Mouse (Mus musculus): ENCODE data around the gene Ptges2.

Ptges2 gene

GRCm38 (mm10) chr2:32415801-32416200 is 20.1 kb downstream of the Ptges2 start:
- no peak for DNase-seq (ENCODE audit: low spot score)

DNA sequence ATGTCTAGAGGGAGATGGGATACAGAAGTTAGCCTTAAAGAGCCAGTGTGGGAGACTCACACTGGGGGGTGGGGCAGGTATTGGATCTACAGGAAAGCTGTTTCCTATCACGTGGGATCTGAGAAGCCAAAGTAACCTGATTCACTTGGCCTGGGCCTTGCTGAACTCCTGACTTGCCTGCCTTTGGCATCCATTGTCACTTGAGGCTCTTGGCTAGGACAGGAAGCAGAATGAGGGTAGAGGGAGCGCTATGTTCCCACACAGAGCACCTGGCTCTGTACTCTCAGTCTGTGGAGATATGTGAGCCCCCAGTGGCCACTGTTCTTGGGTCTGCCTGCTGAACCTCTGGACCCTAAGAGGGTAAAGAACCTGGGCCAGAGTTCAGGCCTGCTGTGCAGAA is 20.9 kb downstream of the Ptges2 start:
- DNase-seq (ENCODE audit: low spot score): no peak

DNA sequence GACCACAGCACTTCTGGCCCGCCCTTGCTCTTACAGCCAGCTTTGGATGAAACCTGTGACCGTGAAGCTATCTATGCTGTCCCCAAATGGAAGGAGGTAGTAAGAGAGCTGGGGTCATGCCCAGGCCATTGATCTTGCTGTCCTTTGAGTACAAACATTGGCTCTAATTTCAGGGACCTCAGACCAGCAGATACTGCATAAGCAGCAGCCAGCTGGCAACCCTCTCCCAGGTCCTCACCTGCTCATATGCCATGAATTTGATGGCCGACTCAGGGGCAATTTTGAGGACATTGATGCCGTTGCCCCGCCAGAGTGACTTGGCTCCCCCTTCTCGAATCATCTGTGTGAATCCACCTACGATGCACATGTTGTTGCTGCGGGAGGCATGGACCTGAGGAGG is 21.8 kb downstream of the Ptges2 start:
- no peak for DNase-seq (ENCODE audit: low spot score)

DNA sequence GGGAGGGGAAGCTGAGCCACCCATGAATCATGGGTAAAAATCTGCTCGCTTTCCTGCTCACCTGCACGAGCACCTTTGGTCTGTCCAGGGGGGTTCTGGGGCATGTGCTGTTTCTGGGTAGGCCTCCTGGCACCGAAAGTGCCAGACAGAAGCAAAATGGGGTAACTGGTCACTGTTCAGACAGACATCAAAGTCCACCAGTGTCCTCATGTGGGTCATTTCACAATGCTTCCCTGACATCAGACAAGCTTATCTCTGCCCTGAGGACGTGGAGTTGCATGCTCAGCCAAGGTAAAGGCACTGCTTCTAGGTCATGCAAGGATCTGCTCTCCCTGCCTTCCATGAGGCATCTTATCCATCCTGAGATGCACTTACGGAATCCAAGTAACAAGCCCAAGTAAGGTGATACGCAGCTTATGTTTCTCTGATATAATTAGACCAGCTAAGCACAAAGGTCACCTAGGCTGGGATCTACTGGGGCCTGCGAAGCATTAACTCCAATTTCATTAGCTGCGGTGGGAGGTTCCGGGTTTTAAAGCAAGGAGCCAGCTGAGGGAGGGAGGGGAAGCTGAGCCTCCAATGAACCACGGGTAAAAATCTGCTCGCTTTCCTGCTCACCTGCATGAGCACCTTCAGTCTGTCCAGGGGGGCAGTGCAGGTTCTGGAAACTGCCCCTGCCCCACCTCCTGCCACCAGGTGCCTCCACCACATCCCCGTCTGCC is 22.9 kb downstream of the Ptges2 start:
- DNase-seq (ENCODE audit: low spot score): no peak

- no peak for DNase-seq (ENCODE audit: low spot score)
Measured at GRCm38 (mm10) chr2:32419359-32419758, 23.7 kb downstream of the Ptges2 start.

DNA sequence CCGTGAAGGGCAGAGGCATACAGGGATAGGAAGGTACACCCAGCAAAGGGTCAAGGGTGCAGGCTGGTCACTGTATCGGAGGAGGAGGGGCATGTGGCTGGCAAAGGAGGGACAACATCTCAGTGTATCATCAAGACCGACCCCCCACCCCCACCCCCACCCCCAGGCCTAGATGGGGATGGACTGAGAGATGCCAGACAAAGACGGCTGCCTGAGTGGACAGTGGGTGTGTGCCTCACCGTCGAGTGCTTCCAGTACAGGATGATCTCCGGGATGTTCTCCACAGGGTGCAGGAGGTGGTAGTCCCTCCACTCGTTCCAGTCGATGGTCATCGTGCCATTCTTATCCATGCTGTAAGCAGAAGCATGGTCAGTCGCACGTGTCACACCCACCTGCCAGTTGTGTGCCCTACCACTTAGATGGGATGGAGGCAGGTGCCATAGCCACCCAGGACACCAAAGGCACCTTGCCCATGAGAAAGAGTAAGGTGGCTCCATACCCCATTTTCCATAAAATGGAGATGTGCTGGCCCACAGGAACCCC is 24.4 kb downstream of the Ptges2 start:
- no peak for DNase-seq (ENCODE audit: low spot score)

DNA sequence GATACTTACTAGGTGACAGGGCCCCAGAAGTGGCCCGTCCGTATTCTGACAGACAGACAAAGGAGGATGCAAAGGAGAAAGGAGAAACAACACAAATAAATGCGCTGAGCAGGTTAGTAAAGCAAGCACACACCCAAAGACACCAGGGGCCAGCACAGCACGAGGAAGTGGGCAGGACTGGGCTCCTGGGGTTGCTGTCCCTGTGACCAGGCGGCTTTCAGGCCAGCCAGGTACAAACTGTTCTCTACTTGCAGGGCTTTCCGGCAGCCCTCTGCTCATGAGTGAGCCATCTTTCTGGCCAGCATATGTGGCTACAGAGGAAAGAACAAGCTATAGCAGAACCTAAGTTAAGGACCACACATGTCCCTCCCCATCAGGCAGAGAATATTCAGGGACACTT is 25.0 kb downstream of the Ptges2 start:
- DNase-seq (ENCODE audit: low spot score): no peak

DNA sequence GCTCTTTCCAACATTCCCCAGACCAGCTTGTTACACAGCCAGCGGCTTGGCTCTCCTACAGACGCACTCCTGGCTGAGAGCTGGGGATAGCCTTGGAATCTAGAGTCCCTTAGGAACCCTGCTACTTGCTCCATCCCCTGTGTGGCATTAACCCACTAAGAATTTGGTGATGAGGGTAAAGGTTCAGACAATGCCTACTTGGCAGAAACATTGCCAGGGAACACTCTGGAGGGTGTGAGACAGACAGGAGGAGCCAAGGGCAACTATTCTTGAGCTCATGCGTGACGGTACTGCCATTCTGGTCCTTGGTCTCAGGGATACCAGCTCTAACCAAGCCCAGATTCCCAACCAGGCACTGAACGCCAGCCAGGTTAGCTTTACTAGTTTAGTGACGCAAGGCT is 26.2 kb downstream of the Ptges2 start:
- no peak for DNase-seq (ENCODE audit: low spot score)

DNA sequence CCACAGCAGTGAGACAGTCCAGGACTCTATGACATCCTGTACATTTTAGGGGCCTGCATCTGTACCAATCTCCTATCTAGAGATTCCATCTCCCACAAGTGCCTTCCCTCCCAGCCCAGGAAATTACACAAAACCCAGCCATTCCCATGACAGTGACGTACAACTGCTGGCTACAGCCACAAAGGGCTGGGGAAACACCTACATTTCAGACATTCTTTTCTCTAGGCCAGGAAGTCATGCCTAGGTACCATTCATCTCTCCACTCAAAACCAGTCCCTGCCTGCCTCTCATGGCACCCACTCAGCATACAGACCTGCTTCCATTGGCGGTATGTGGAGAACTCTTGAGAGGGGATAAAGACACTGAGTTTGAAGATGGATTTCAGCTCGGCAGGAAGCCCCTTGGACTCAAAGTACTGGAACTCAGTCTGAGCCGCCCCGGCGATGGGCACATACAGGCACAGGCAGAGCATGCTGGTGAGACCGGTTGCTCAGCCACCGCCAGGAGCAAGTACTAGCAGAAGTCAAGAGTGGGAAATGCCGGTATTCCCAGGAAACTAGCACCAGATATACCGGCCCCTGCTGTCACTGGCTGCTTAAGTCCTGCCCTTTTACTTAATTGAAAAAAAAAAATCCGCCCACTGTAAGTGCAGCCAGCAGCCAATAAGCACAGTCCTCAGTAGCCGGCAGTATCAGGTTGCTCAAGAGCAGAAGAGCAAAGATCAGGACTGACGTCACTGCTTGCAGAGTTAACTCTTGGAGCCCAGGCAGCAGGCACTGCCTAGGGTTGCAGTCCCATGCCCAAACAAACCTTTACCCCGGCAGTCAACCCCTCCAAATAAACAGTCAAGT is 28.0 kb downstream of the Ptges2 start:
- DNase-seq (ENCODE audit: low spot score): peak; percentile 40

DNA sequence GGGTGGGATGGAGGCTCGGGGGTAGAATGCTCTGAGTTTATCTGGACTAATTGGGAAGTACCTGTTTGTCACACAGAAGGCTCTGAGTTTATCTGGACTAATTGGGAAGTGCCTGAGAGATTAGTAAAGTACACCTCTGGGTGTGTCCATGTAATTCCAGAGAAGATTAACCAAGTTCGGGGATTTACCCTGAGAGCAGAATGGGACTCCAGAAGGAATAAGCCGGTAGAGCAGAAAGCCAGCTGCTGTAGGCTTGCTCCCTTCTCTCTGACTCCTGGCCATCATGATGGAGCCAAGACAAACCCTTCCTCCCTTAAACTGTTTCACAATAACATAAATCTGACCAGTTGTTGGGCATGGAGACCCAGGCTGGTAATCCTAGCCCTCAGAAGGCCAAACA is 29.1 kb downstream of the Ptges2 start:
- no peak for DNase-seq (ENCODE audit: low spot score)

GRCm38 (mm10) chr2:32425568-32425967 is 29.9 kb downstream of the Ptges2 start:
- DNase-seq (ENCODE audit: low spot score): no peak

DNA sequence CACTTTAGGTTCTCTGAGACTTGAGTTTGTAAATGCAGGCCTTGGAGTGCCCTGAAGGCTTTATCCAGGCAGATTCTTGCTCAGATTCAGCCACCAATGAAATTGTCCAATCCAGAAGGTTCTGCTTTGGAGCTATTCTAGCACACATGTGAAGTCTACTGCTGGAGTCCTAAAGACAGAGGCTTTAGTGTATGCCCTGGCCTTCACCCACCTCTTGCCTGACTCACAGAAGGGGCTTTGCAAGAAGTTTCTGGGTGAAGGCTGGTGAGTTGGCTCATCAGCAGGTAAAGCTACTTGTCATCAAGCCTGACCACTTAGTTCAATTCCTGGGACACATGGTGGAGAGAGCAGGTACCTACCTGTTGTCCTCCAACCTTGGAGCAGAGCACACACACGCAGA is 30.4 kb downstream of the Ptges2 start:
- DNase-seq (ENCODE audit: low spot score): no peak

GRCm38 (mm10) chr2:32427720-32428119 is 32.0 kb downstream of the Ptges2 start:
- no peak for DNase-seq (ENCODE audit: low spot score)

DNA sequence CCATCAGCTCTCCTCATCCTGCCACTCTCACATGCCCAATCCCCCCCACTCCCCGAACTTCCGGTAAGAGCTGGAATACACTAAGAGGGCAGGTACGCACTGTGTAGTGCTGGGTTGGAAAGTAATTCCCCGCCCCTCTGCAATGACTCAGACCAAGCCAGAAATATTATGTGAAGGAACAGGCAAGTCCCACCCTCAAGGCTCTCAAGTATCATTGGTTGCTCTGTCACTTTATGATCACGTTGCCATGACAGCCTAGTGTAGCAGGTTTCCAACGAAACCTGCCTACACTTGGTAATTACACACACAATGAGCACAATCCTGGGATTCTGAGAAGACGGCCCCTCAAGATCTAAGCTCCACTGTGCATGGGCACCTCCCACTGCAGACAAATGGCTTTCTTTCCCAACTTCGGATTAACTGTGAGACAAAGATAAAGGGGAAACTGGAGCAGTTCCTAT is 32.6 kb downstream of the Ptges2 start:
- DNase-seq (ENCODE audit: low spot score): no peak

DNA sequence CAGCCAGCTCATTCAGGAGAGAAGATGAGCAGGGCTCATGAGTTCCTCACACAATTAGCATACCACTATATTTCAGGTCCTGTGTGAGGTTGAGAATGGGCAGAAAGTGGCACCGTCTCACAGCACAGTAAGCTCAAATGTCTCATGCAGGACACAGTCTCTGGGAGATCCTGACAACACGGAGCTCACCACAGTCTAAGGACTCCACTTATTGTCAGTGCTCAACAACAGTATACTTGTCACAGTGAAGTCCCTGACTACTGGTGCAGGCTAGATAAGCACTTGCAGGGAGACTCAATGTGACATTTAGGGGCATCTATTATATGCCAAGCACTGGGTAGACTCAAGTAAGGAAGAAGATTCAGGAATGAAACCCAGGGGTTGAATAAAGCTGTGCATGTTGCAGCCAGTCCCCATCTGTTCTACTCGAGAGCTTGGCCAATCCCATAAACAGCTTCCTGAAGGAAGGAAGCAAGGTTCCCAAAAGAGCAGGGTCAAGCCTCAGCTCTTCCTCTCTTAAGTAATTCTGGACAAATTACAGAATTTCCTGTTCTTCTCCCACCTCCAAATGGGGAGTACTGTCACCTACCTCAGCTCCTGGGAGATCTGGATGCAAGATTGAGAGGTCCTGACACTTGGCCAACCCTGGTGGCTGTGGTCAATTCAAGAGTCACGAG is 33.7 kb downstream of the Ptges2 start:
- no peak for DNase-seq (ENCODE audit: low spot score)

DNA sequence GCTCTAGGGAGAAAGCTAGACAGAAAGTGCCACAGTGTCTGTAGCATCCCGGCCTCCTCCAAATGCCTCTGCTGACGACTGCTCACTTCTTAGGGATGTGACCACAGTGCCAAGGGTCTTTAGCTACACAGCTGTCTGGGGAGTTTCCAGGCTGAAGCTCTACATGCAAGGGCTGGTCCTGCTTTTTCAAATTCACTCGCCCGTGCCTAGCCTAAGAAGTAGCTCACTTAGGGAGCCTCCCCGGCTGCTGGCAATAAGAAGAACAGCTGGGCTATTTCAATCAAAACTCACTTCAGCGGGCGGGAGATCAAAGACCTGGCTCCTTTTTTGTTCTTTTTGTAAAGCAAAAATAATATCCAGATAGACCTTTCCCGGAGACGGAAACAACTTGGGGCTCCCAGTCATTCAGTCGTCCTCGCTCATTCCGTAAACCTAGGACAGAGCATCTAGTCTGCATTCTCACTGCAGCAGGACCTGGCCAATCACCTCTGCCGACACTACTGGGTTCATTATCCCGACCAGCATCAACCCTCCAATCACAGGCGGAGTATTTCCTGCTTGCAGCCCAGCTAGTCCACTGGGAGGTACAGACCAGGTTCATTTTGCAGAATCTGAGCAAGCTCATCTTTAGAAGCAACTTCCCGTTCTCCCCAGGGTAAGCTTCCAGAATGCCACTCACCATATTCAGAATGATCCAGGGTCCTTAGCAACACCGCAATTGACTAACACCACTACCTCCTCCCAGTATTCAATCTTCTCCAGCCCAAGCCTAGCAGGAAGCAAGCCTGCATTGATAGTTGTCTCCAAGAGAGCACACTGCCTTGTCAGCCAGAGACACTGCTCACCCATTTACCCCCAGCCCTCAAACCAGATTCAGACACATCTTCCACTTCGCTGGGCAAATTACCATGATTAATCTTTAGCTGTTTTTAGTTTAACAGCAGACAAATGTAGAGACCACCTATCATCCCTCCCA is 35.3 kb downstream of the Ptges2 start:
- no peak for DNase-seq (ENCODE audit: low spot score)

DNA sequence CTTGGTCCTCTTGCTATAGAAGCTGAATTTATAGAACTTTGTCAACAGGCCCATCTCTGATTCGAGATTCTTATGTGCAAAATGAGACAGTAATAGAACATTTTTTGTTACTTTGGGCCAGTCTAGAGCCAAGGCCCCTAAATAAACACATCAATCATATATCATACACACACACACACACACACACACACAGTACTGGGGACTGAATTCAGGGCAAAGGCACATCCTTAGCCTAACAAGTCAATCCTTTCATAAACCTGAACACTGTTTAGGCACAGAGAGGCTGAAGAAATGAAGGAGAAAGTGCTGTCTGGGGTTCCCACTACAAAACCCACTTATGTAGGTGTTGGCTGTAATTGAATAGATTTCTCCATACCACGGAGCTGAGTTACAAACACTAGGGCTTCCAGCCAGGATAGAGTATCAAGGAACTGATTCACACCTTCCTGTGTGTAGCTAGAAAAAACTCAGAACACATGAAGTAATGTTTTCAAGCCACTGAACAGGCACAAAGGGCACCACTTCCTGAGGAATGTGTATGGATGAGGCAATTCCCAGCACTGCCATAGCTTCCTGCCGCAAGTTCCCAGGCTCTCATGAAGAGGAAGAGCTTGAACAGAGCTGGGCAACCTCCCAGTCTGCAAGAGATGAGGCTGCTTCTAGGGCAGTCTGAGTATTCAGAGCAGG is 41.1 kb downstream of the Ptges2 start:
- DNase-seq (ENCODE audit: low spot score): no peak

GRCm38 (mm10) chr2:32437612-32438166 is 42.0 kb downstream of the Ptges2 start:
- no peak for DNase-seq (ENCODE audit: low spot score)

DNA sequence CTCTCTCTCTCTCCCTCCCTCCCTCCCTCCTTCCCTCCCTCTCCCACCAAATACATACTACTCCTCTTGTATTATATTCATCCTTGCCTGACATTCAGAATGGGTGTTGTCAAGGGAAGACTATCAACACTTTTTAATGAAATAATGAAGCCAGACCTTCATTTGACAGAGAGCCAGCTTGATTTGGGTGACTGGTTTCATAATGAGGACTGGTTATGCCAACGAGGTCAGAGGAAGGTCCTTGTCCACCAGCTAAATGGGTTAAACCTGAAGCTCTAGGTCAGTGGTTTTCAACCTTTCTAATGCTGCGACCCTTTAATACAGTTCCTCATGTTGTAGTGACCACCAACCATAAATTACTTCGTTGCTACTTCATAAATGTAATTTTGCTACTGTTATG is 43.0 kb downstream of the Ptges2 start:
- no peak for DNase-seq (ENCODE audit: low spot score)

- no peak for DNase-seq (ENCODE audit: low spot score)
Measured at GRCm38 (mm10) chr2:32439177-32439576, 43.5 kb downstream of the Ptges2 start.
